Mouse (Mus musculus) ES-Bruce4 (cell line): ENCODE results near the gene Rnf157.

Experiments used
- CTCF ChIP-seq: IDR thresholded peaks from one replicate; pipeline ENCODE4 v1.8.1; 2011; ENCODE audit warnings: low read depth, low read length
- EP300 ChIP-seq: IDR thresholded peaks from 2 replicates; pipeline ENCODE4 v1.6.1; 2011; ENCODE audit warnings: low read depth, low read length; ENCODE audit not compliant: insufficient read depth
- POLR2A ChIP-seq: IDR thresholded peaks from one replicate; pipeline ENCODE4 v1.8.1; 2011; ENCODE audit warnings: low read length; ENCODE audit not compliant: insufficient read depth

- TF ChIP-seq POLR2A (no peak), CTCF (no peak), EP300 (no peak)
Observed at GRCm38 (mm10) chr11:116354521-116354920, 58.3 kb downstream of the Rnf157 start.
